Mouse (Mus musculus): Measurements from ENCODE around the gene Aqp3. TPM values are rescaled to one million over a fixed set of nuclear protein-coding genes. Genes with fewer than 3 reads are reported as not detected.

The Aqp3 gene
- polyA plus RNA-seq, 1 experiment, result 12.0 TPM

GRCm38 (mm10) chr4:41096794-41097193 lies 1.2 kb downstream of the Aqp3 start:
- Histone ChIP-seq H3K27ac (ENCODE audit: control insufficient read depth, insufficient read depth, low read depth, low read length, poor library complexity) (no peak overlapping the region), H3K4me3 (replicated peaks; ENCODE audit: control insufficient read depth, low read depth, low read length) (no peak overlapping the region), H3K4me1 (ENCODE audit: control insufficient read depth, insufficient read depth, low read length) (no peaks in the 10 kb centered on the region; the same call in none of the 2 replicates)
- WGBS, result 42% methylated on average over 5 of the region's 5 CpGs
- TF ChIP-seq POLR2A (IDR thresholded peaks at IDR 0.05; ENCODE audit: borderline replicate concordance, control insufficient read depth, low read depth, low read length) (no peak), CTCF (IDR thresholded peaks at IDR 0.05; ENCODE audit: control insufficient read depth, insufficient read depth, low read length) (no peak)

- Histone ChIP-seq H3K27ac (ENCODE audit: control insufficient read depth, insufficient read depth, low read depth, low read length, poor library complexity) (no peak overlapping the region), H3K4me1 (ENCODE audit: control insufficient read depth, insufficient read depth, low read length) (no peaks in the 10 kb centered on the region; the same call in none of the 2 replicates), H3K4me3 (replicated peaks; ENCODE audit: control insufficient read depth, low read depth, low read length) (no peak overlapping the region)
- 76% methylated on average over 8 of the region's 8 CpGs for WGBS
- TF ChIP-seq POLR2A (IDR thresholded peaks at IDR 0.05; ENCODE audit: borderline replicate concordance, control insufficient read depth, low read depth, low read length), result no peak
- TF ChIP-seq CTCF (IDR thresholded peaks at IDR 0.05; ENCODE audit: control insufficient read depth, insufficient read depth, low read length), result no peak
These were observed 1.8 kb downstream of the Aqp3 start for GRCm38 (mm10) chr4:41096169-41096568.

GRCm38 (mm10) chr4:41094361-41094760 lies 3.6 kb downstream of the Aqp3 start:
- 67% methylated on average over 9 of the region's 9 CpGs for WGBS
- no peak overlapping the region for H3K27ac ChIP-seq (ENCODE audit: control insufficient read depth, insufficient read depth, low read depth, low read length, poor library complexity)
- TF ChIP-seq CTCF (IDR thresholded peaks at IDR 0.05; ENCODE audit: control insufficient read depth, insufficient read depth, low read length) (no peak), POLR2A (IDR thresholded peaks at IDR 0.05; ENCODE audit: borderline replicate concordance, control insufficient read depth, low read depth, low read length) (no peak)
- H3K4me3 ChIP-seq (replicated peaks; ENCODE audit: control insufficient read depth, low read depth, low read length), result no peak overlapping the region
- H3K4me1 ChIP-seq (ENCODE audit: control insufficient read depth, insufficient read depth, low read length), result no peaks in the 10 kb centered on the region; the same call in none of the 2 replicates

- 73% methylated on average over 1 of the region's 1 CpGs for WGBS
- Histone ChIP-seq H3K4me3 (replicated peaks; ENCODE audit: control insufficient read depth, low read depth, low read length) (no peak overlapping the region), H3K27ac (ENCODE audit: control insufficient read depth, insufficient read depth, low read depth, low read length, poor library complexity) (no peak overlapping the region), H3K4me1 (ENCODE audit: control insufficient read depth, insufficient read depth, low read length) (no peaks in the 10 kb centered on the region; the same call in none of the 2 replicates)
- no peak for TF ChIP-seq CTCF (IDR thresholded peaks at IDR 0.05; ENCODE audit: control insufficient read depth, insufficient read depth, low read length)
- TF ChIP-seq POLR2A (IDR thresholded peaks at IDR 0.05; ENCODE audit: borderline replicate concordance, control insufficient read depth, low read depth, low read length), result no peak
These were observed 5.0 kb downstream of the Aqp3 start for GRCm38 (mm10) chr4:41092958-41093357.

GRCm38 (mm10) chr4:41091391-41091790 lies 6.6 kb downstream of the Aqp3 start:
- WGBS, result 37% methylated on average over 3 of the region's 3 CpGs
- Histone ChIP-seq H3K4me3 (replicated peaks; ENCODE audit: control insufficient read depth, low read depth, low read length) (no peak overlapping the region), H3K27ac (ENCODE audit: control insufficient read depth, insufficient read depth, low read depth, low read length, poor library complexity) (no peak overlapping the region), H3K4me1 (ENCODE audit: control insufficient read depth, insufficient read depth, low read length) (peaks cover 2% of the 10 kb centered on the region; the same call in 1 of the 2 replicates)
- TF ChIP-seq POLR2A (IDR thresholded peaks at IDR 0.05; ENCODE audit: borderline replicate concordance, control insufficient read depth, low read depth, low read length) (no peak), CTCF (IDR thresholded peaks at IDR 0.05; ENCODE audit: control insufficient read depth, insufficient read depth, low read length) (no peak)

- Histone ChIP-seq H3K4me1 (ENCODE audit: control insufficient read depth, insufficient read depth, low read length) (peaks cover 2% of the 10 kb centered on the region; the same call in 1 of the 2 replicates), H3K27ac (ENCODE audit: control insufficient read depth, insufficient read depth, low read depth, low read length, poor library complexity) (no peak overlapping the region), H3K4me3 (replicated peaks; ENCODE audit: control insufficient read depth, low read depth, low read length) (no peak overlapping the region)
- 59% methylated on average over 2 of the region's 2 CpGs for WGBS
- TF ChIP-seq POLR2A (IDR thresholded peaks at IDR 0.05; ENCODE audit: borderline replicate concordance, control insufficient read depth, low read depth, low read length), result no peak
- TF ChIP-seq CTCF (IDR thresholded peaks at IDR 0.05; ENCODE audit: control insufficient read depth, insufficient read depth, low read length), result no peak
These were observed 8.3 kb downstream of the Aqp3 start for GRCm38 (mm10) chr4:41089705-41090104.

GRCm38 (mm10) chr4:41089189-41089588 lies 8.8 kb downstream of the Aqp3 start:
- Histone ChIP-seq H3K4me1 (ENCODE audit: control insufficient read depth, insufficient read depth, low read length) (peaks cover 2% of the 10 kb centered on the region; the same call in 1 of the 2 replicates), H3K4me3 (replicated peaks; ENCODE audit: control insufficient read depth, low read depth, low read length) (no peak overlapping the region), H3K27ac (ENCODE audit: control insufficient read depth, insufficient read depth, low read depth, low read length, poor library complexity) (no peak overlapping the region)
- 70% methylated on average over 4 of the region's 4 CpGs for WGBS
- TF ChIP-seq CTCF (IDR thresholded peaks at IDR 0.05; ENCODE audit: control insufficient read depth, insufficient read depth, low read length), result no peak
- TF ChIP-seq POLR2A (IDR thresholded peaks at IDR 0.05; ENCODE audit: borderline replicate concordance, control insufficient read depth, low read depth, low read length), result no peak

GRCm38 (mm10) chr4:41087459-41088298 lies 10.3 kb downstream of the Aqp3 start:
- no peak overlapping the region for H3K4me3 ChIP-seq (replicated peaks; ENCODE audit: control insufficient read depth, low read depth, low read length)
- H3K27ac ChIP-seq (ENCODE audit: control insufficient read depth, insufficient read depth, low read depth, low read length, poor library complexity), result peak overlapping the region; percentile 67
- TF ChIP-seq CTCF (IDR thresholded peaks at IDR 0.05; ENCODE audit: control insufficient read depth, insufficient read depth, low read length) (no peak), POLR2A (IDR thresholded peaks at IDR 0.05; ENCODE audit: borderline replicate concordance, control insufficient read depth, low read depth, low read length) (no peak)
- peaks cover 2% of the 10 kb centered on the region; the same call in 1 of the 2 replicates for H3K4me1 ChIP-seq (ENCODE audit: control insufficient read depth, insufficient read depth, low read length)
- WGBS, result 52% methylated on average over 16 of the region's 16 CpGs
